Mouse (Mus musculus) cerebellum, adult 2 months (tissue): ENCODE results near the gene Fahd2a.

Experiments
- CTCF ChIP-seq: fragments of 200-500 bp; IDR thresholded peaks from 2 replicates; pipeline ENCODE4 v1.5.1; 2011; ENCODE audit warnings: low read depth, mild to moderate bottlenecking, control low read depth, low read length, moderate library complexity, borderline replicate concordance; ENCODE audit not compliant: insufficient read depth
- POLR2A ChIP-seq: fragments of 200-500 bp; IDR thresholded peaks from 2 replicates; pipeline ENCODE4 v1.6.1; 2011; ENCODE audit warnings: low read length, control low read depth, borderline replicate concordance; ENCODE audit not compliant: insufficient read depth

DNA sequence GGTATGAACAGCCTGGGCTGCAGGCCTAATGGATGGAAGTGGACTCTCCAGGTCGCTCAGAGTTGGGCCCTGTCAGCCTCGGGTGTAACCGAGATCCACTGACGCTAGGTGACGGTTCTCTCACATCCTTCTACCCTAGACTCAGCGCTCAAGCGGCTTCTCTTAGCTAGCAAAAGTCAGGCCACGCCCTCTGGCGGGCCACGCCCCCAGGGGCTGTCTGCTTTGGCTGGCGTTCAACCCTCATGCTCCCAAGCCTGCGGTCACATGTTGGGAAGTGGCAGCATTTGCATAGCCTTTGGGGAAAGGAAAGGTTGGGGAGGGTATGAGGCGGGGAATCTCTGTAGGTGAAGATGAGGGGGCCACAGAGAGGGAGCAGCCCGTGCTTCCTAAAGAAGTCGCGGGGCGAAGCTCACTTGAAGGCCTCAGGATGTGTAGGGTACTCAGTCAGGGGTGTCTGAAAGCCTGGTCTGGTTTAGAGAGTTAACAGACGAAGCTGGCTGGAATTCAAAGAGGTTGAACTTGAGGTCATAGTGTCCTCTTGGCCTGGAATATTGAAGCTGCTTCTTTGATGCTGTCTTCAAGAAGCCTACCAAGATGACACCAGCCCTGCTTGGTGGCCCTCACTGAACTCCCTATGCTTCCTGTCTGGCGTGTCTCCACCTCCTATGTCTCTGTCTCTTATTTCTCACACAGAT, 40.3 kb upstream of the Fahd2a start:
- TF ChIP-seq POLR2A = no peak
- no peak for TF ChIP-seq CTCF
